Mouse (Mus musculus): ENCODE data around the gene Bin2.

DNA sequence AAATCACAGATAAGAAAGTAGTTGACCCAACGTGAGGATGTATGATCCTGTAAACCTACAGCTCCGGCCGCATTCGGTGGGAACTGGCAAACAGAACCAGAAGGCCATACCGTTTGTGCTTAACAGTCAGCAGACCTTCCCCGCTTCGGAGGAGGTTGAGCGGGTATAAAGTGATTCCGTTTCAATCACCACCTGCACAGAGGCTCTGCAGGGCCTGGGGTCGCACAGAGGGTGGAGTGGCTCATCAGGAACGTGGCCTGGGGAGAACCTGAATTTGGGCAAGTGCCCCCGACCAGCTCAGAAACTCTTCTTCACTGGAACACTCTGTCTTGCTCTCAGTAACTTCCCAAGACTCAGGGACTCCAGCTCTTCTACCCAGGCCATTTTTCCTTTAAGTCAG, 2.5 kb downstream of the Bin2 start:
- no peak for TF ChIP-seq NANOG (IDR thresholded peaks at IDR 0.05; ENCODE audit: borderline replicate concordance, low read length)
- TF ChIP-seq CTCF (conservative IDR thresholded peaks at IDR 0.05; ENCODE audit: low read length) = no peak
- TF ChIP-seq POU5F1 (IDR thresholded peaks at IDR 0.05; ENCODE audit: borderline replicate concordance, low read length) = no peak

Data from E14TG2a.4 (cell line).